Mouse (Mus musculus): Measurements from ENCODE around the gene Mcm2. TPM values are rescaled to one million over a fixed set of nuclear protein-coding genes. Genes with fewer than 3 reads are reported as not detected.

The Mcm2 gene
- polyA plus RNA-seq, 1 experiment from 2014 or later = 139 TPM

- WGBS = 87% methylated on average over 4 of the region's 4 CpGs
- DNase-seq (ENCODE audit: low spot score) = no peak
- no peak for ATAC-seq (replicated peaks; ENCODE audit: low FRiP score, low TSS enrichment, low read depth)
- peaks cover 18% of the 10 kb centered on the region for H3K36me3 ChIP-seq (ENCODE audit: control insufficient read depth, insufficient read depth, low read length)
- H3K9ac ChIP-seq (ENCODE audit: low read length) = no peak overlapping the region
- H3K4me3 ChIP-seq (ENCODE audit: low read depth, low read length) = no peak overlapping the region
- H3K27me3 ChIP-seq (replicated peaks; ENCODE audit: control insufficient read depth, insufficient read depth, low read length) = no peaks in the 10 kb centered on the region
- no peak overlapping the region for H3K4me2 ChIP-seq (ENCODE audit: low read length)
- no peak overlapping the region for H3K27ac ChIP-seq (ENCODE audit: low read depth)
- no peaks in the 10 kb centered on the region for H3K9me3 ChIP-seq (ENCODE audit: control insufficient read depth, low read length)
- peaks cover 15% of the 10 kb centered on the region for H3K4me1 ChIP-seq (replicated peaks; ENCODE audit: control insufficient read depth, insufficient read depth, low read length)
These were observed 5.9 kb upstream of the Mcm2 start for GRCm38 (mm10) chr6:88904456-88904974.

GRCm38 (mm10) chr6:88903708-88904107 is 5.1 kb upstream of the Mcm2 start:
- peaks cover 15% of the 10 kb centered on the region for H3K4me1 ChIP-seq (replicated peaks; ENCODE audit: control insufficient read depth, insufficient read depth, low read length)
- DNase-seq (ENCODE audit: low spot score) = no peak
- peak overlapping the region; percentile 79; the same call in 1 of the 2 replicates for H3K9ac ChIP-seq (ENCODE audit: low read length)
- WGBS = 79% methylated on average over 5 of the region's 5 CpGs
- H3K36me3 ChIP-seq (ENCODE audit: control insufficient read depth, insufficient read depth, low read length) = peaks cover 13% of the 10 kb centered on the region; the same call in 1 of the 2 replicates
- no peaks in the 10 kb centered on the region for H3K27me3 ChIP-seq (replicated peaks; ENCODE audit: control insufficient read depth, insufficient read depth, low read length)
- no peaks in the 10 kb centered on the region for H3K9me3 ChIP-seq (ENCODE audit: control insufficient read depth, low read length)
- H3K4me2 ChIP-seq (ENCODE audit: low read length) = peak overlapping the region; percentile 94
- no peak for ATAC-seq (replicated peaks; ENCODE audit: low FRiP score, low TSS enrichment, low read depth)
- H3K4me3 ChIP-seq (ENCODE audit: low read depth, low read length) = peak overlapping the region; percentile 93
- no peak overlapping the region for H3K27ac ChIP-seq (ENCODE audit: low read depth)

GRCm38 (mm10) chr6:88901947-88902820 is 3.6 kb upstream of the Mcm2 start, which contains the start of gene Tpra1:
TSS of gene Tpra1 (plus strand) at chr6:88902251.
- DNase-seq (ENCODE audit: low spot score) (peak; percentile 92), ATAC-seq (replicated peaks; ENCODE audit: low FRiP score, low TSS enrichment, low read depth) (peak; percentile 83)
- under 1% methylated on average over 66 of the region's 66 CpGs for WGBS
- no peaks in the 10 kb centered on the region for H3K36me3 ChIP-seq (ENCODE audit: control insufficient read depth, insufficient read depth, low read length)
- peak within 1 kb of the TSS; percentile 93 for H3K4me3 ChIP-seq (ENCODE audit: low read depth, low read length)
- H3K9me3 ChIP-seq (ENCODE audit: control insufficient read depth, low read length) = no peaks in the 10 kb centered on the region
- peak within 1 kb of the TSS; percentile 91 for H3K27ac ChIP-seq (ENCODE audit: low read depth)
- H3K4me2 ChIP-seq (ENCODE audit: low read length) = peak within 1 kb of the TSS; percentile 94
- H3K9ac ChIP-seq (ENCODE audit: low read length) = peak within 1 kb of the TSS; percentile 79
- H3K4me1 ChIP-seq (replicated peaks; ENCODE audit: control insufficient read depth, insufficient read depth, low read length) = peaks cover 20% of the 10 kb centered on the region
- H3K27me3 ChIP-seq (replicated peaks; ENCODE audit: control insufficient read depth, insufficient read depth, low read length) = no peaks in the 10 kb centered on the region

GRCm38 (mm10) chr6:88901471-88901870 is 2.9 kb upstream of the Mcm2 start:
- Histone ChIP-seq H3K4me3 (ENCODE audit: low read depth, low read length) (peak overlapping the region; percentile 93), H3K36me3 (ENCODE audit: control insufficient read depth, insufficient read depth, low read length) (peaks cover 5% of the 10 kb centered on the region), H3K9ac (ENCODE audit: low read length) (peak overlapping the region; percentile 57), H3K4me2 (ENCODE audit: low read length) (peak overlapping the region; percentile 94), H3K9me3 (ENCODE audit: control insufficient read depth, low read length) (no peaks in the 10 kb centered on the region), H3K27ac (ENCODE audit: low read depth) (peak overlapping the region; percentile 91), H3K4me1 (replicated peaks; ENCODE audit: control insufficient read depth, insufficient read depth, low read length) (peaks cover 25% of the 10 kb centered on the region), H3K27me3 (replicated peaks; ENCODE audit: control insufficient read depth, insufficient read depth, low read length) (no peaks in the 10 kb centered on the region)
- DNase-seq (ENCODE audit: low spot score) (no peak), ATAC-seq (replicated peaks; ENCODE audit: low FRiP score, low TSS enrichment, low read depth) (no peak)
- 4% methylated on average over 5 of the region's 5 CpGs for WGBS

GRCm38 (mm10) chr6:88899628-88900027 is 1.0 kb upstream of the Mcm2 start:
- Histone ChIP-seq H3K4me3 (ENCODE audit: low read depth, low read length) (no peak overlapping the region), H3K9ac (ENCODE audit: low read length) (no peak overlapping the region), H3K36me3 (ENCODE audit: control insufficient read depth, insufficient read depth, low read length) (peaks cover 22% of the 10 kb centered on the region), H3K27me3 (replicated peaks; ENCODE audit: control insufficient read depth, insufficient read depth, low read length) (no peaks in the 10 kb centered on the region), H3K4me1 (replicated peaks; ENCODE audit: control insufficient read depth, insufficient read depth, low read length) (peaks cover 26% of the 10 kb centered on the region), H3K27ac (ENCODE audit: low read depth) (no peak overlapping the region), H3K4me2 (ENCODE audit: low read length) (no peak overlapping the region), H3K9me3 (ENCODE audit: control insufficient read depth, low read length) (no peaks in the 10 kb centered on the region)
- WGBS = 89% methylated on average over 2 of the region's 2 CpGs
- ATAC-seq (replicated peaks; ENCODE audit: low FRiP score, low TSS enrichment, low read depth) (no peak), DNase-seq (ENCODE audit: low spot score) (no peak)

GRCm38 (mm10) chr6:88899086-88899485 is 506 bp upstream of the Mcm2 start:
- peaks cover 28% of the 10 kb centered on the region for H3K36me3 ChIP-seq (ENCODE audit: control insufficient read depth, insufficient read depth, low read length)
- H3K4me2 ChIP-seq (ENCODE audit: low read length) = peak overlapping the region; percentile 79
- H3K4me3 ChIP-seq (ENCODE audit: low read depth, low read length) = peak overlapping the region; percentile 75; the same call in 1 of the 2 replicates
- H3K4me1 ChIP-seq (replicated peaks; ENCODE audit: control insufficient read depth, insufficient read depth, low read length) = peaks cover 26% of the 10 kb centered on the region
- DNase-seq (ENCODE audit: low spot score) (no peak), ATAC-seq (replicated peaks; ENCODE audit: low FRiP score, low TSS enrichment, low read depth) (no peak)
- H3K9ac ChIP-seq (ENCODE audit: low read length) = no peak overlapping the region
- H3K9me3 ChIP-seq (ENCODE audit: control insufficient read depth, low read length) = no peaks in the 10 kb centered on the region
- WGBS = 65% methylated on average over 4 of the region's 4 CpGs
- H3K27ac ChIP-seq (ENCODE audit: low read depth) = no peak overlapping the region; the same call in 1 of the 2 replicates
- H3K27me3 ChIP-seq (replicated peaks; ENCODE audit: control insufficient read depth, insufficient read depth, low read length) = no peaks in the 10 kb centered on the region

GRCm38 (mm10) chr6:88897246-88897645 is 1.3 kb downstream of the Mcm2 start:
- ATAC-seq (replicated peaks; ENCODE audit: low FRiP score, low TSS enrichment, low read depth) = no peak
- DNase-seq (ENCODE audit: low spot score) = no peak
- H3K4me2 ChIP-seq (ENCODE audit: low read length) = peak overlapping the region; percentile 79
- no peak overlapping the region for H3K27ac ChIP-seq (ENCODE audit: low read depth)
- no peaks in the 10 kb centered on the region for H3K9me3 ChIP-seq (ENCODE audit: control insufficient read depth, low read length)
- peak overlapping the region; percentile 91 for H3K9ac ChIP-seq (ENCODE audit: low read length)
- peaks cover 44% of the 10 kb centered on the region for H3K36me3 ChIP-seq (ENCODE audit: control insufficient read depth, insufficient read depth, low read length)
- peak overlapping the region; percentile 75 for H3K4me3 ChIP-seq (ENCODE audit: low read depth, low read length)
- WGBS = 58% methylated on average over 7 of the region's 7 CpGs
- no peaks in the 10 kb centered on the region for H3K27me3 ChIP-seq (replicated peaks; ENCODE audit: control insufficient read depth, insufficient read depth, low read length)
- peaks cover 14% of the 10 kb centered on the region for H3K4me1 ChIP-seq (replicated peaks; ENCODE audit: control insufficient read depth, insufficient read depth, low read length)

GRCm38 (mm10) chr6:88895943-88896342 is 2.6 kb downstream of the Mcm2 start:
- no peak overlapping the region for H3K4me3 ChIP-seq (ENCODE audit: low read depth, low read length)
- no peak overlapping the region for H3K27ac ChIP-seq (ENCODE audit: low read depth)
- no peak for DNase-seq (ENCODE audit: low spot score)
- no peak for ATAC-seq (replicated peaks; ENCODE audit: low FRiP score, low TSS enrichment, low read depth)
- 85% methylated on average over 6 of the region's 6 CpGs for WGBS
- H3K9ac ChIP-seq (ENCODE audit: low read length) = no peak overlapping the region
- no peaks in the 10 kb centered on the region for H3K9me3 ChIP-seq (ENCODE audit: control insufficient read depth, low read length)
- H3K4me1 ChIP-seq (replicated peaks; ENCODE audit: control insufficient read depth, insufficient read depth, low read length) = peaks cover 14% of the 10 kb centered on the region
- H3K36me3 ChIP-seq (ENCODE audit: control insufficient read depth, insufficient read depth, low read length) = peaks cover 58% of the 10 kb centered on the region
- no peaks in the 10 kb centered on the region for H3K27me3 ChIP-seq (replicated peaks; ENCODE audit: control insufficient read depth, insufficient read depth, low read length)
- H3K4me2 ChIP-seq (ENCODE audit: low read length) = 0 out of 2 replicates have a peak overlapping the region, but pooled peaks have one; percentile 79

All from intestine, embryonic 14.5 days (tissue).